Mouse (Mus musculus): ENCODE data around the gene Ehmt2. TPM values are rescaled to one million over a fixed set of nuclear protein-coding genes. Genes with fewer than 3 reads are reported as not detected.
A peak's percentile ranks its signal among the peaks of the same experiment; 100 is the strongest.
"Not testable (repeated sequence)": the region's sequence is repeated elsewhere in the genome, so short reads cannot be mapped to it uniquely, and the experiment has no call there.

Ehmt2 gene
- polyA plus RNA-seq, 1 experiment from 2014 or later: 70.1 TPM

DNA sequence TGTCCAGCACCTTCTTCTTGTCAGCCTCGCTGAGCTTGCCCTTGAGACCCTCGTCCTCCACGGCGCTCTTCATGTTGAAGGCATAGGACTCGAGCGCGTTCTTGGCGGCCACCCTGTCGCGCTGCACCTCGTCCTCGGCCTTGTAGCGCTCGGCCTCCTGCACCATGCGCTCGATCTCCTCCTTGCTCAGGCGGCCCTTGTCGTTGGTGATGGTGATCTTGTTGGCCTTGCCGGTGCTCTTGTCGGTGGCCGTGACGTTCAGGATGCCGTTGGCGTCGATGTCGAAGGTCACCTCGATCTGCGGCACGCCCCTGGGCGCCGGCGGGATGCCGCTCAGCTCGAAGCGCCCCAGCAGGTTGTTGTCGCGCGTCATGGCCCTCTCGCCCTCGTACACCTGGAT, 59.0 kb downstream of the Ehmt2 start:
- not testable (repeated sequence) for H3K9me3 ChIP-seq (ENCODE audit: control insufficient read depth, low read length); H3K4me3 ChIP-seq (ENCODE audit: low read depth, low read length); ATAC-seq (ENCODE audit: low FRiP score); H3K4me2 ChIP-seq (replicated peaks; ENCODE audit: low read depth, low read length); H3K4me1 ChIP-seq (replicated peaks; ENCODE audit: control insufficient read depth, insufficient read depth, low read length); H3K27ac ChIP-seq (ENCODE audit: low read depth, low read length); H3K36me3 ChIP-seq (ENCODE audit: control insufficient read depth, insufficient read depth, low read length); H3K9ac ChIP-seq (ENCODE audit: low read depth, low read length); DNase-seq (ENCODE audit: low spot score)
- 30% methylated on average over 25 of the region's 40 CpGs for WGBS
- peaks cover 11% of the 10 kb centered on the region for H3K27me3 ChIP-seq (ENCODE audit: control insufficient read depth, insufficient read depth, low read length)

DNA sequence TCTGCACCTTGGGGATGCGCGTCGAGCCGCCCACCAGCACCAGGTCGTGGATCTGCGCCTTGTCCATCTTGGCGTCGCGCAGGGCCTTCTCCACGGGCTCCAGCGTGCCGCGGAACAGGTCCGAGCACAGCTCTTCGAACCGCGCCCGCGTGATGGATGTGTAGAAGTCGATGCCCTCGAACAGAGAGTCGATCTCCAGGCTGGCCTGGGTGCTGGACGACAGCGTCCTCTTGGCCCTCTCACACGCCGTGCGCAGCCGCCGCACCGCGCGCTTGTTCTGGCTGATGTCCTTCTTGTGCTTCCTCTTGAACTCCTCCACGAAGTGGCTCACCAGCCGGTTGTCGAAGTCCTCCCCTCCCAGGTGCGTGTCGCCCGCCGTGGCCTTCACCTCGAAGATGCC, 59.7 kb downstream of the Ehmt2 start:
- not testable (repeated sequence) for H3K27ac ChIP-seq (ENCODE audit: low read depth, low read length); ATAC-seq (ENCODE audit: low FRiP score); DNase-seq (ENCODE audit: low spot score); H3K9me3 ChIP-seq (ENCODE audit: control insufficient read depth, low read length); H3K4me3 ChIP-seq (ENCODE audit: low read depth, low read length); H3K4me2 ChIP-seq (replicated peaks; ENCODE audit: low read depth, low read length); H3K36me3 ChIP-seq (ENCODE audit: control insufficient read depth, insufficient read depth, low read length); H3K4me1 ChIP-seq (replicated peaks; ENCODE audit: control insufficient read depth, insufficient read depth, low read length); H3K9ac ChIP-seq (ENCODE audit: low read depth, low read length)
- H3K27me3 ChIP-seq (ENCODE audit: control insufficient read depth, insufficient read depth, low read length): peaks cover 11% of the 10 kb centered on the region
- WGBS: 37% methylated on average over 22 of the region's 40 CpGs

DNA sequence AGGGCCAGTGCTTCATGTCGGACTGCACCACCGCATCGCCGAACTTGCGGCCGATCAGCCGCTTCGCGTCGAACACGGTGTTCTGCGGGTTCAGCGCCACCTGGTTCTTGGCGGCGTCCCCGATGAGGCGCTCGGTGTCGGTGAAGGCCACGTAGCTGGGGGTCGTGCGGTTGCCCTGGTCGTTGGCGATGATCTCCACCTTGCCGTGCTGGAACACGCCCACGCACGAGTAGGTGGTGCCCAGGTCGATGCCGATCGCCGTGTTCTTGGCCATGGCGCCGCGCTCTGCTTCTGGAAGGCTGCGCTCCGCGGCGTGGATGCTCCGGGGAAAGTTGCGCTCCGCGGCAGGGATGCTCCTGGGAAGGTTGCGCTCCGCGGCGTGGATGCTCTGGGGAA, 60.5 kb downstream of the Ehmt2 start:
- ATAC-seq (ENCODE audit: low FRiP score): peak; percentile 54
- peak overlapping the region; percentile 44 for H3K4me3 ChIP-seq (ENCODE audit: low read depth, low read length)
- peak overlapping the region; percentile 84 for H3K4me2 ChIP-seq (replicated peaks; ENCODE audit: low read depth, low read length)
- H3K9me3 ChIP-seq (ENCODE audit: control insufficient read depth, low read length); H3K9ac ChIP-seq (ENCODE audit: low read depth, low read length); H3K36me3 ChIP-seq (ENCODE audit: control insufficient read depth, insufficient read depth, low read length); DNase-seq (ENCODE audit: low spot score); H3K4me1 ChIP-seq (replicated peaks; ENCODE audit: control insufficient read depth, insufficient read depth, low read length); H3K27ac ChIP-seq (ENCODE audit: low read depth, low read length): not testable (repeated sequence)
- 0% methylated on average over 4 of the region's 47 CpGs for WGBS
- H3K27me3 ChIP-seq (ENCODE audit: control insufficient read depth, insufficient read depth, low read length): peaks cover 11% of the 10 kb centered on the region

DNA sequence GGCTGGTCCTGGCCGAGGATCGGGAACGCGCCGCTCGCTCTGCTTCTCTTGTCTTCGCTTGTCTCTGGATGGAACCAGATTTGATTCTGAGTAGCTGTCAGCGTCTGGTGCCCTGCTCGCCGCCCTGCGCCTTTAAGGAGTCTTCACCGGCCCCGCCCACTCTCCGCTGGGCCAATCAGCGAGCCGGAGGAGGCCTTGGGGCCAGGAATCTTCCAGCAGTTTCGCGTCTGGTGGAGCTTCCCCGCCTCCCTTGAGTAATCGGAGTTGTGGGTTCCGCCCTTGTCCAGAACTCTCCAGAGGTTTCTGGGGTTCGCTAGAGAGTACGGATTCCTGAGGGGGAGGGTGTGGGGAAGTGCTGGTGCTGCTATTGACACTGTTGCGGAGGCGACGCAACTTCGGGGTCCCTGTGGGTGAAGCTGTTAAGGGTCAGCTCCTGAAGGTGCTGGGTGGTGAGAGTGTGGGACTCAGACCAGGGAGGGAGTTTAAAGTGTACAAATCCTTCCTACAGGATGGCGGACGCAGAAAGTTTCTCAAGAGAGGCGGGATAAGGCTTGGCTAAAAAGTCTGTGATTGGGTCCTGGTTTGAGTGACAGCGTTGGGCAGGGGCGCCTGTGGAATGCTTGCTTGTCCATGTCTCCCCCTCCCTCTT, 61.0 kb downstream of the Ehmt2 start, which contains the start of gene Hspa1b:
Hspa1b (minus strand) TSS at position 109 of the 649 bp plus-strand sequence.
- Histone ChIP-seq H3K27ac (ENCODE audit: low read depth, low read length) (peak within 1 kb of the TSS; percentile 51), H3K27me3 (ENCODE audit: control insufficient read depth, insufficient read depth, low read length) (peaks cover 11% of the 10 kb centered on the region), H3K4me2 (replicated peaks; ENCODE audit: low read depth, low read length) (peak within 1 kb of the TSS; percentile 84), H3K4me3 (ENCODE audit: low read depth, low read length) (peak within 1 kb of the TSS; percentile 44), H3K9ac (ENCODE audit: low read depth, low read length) (peak within 1 kb of the TSS; percentile 57)
- peak; percentile 93 for ATAC-seq (ENCODE audit: low FRiP score)
- DNase-seq (ENCODE audit: low spot score): peak; percentile 76
- H3K36me3 ChIP-seq (ENCODE audit: control insufficient read depth, insufficient read depth, low read length); H3K4me1 ChIP-seq (replicated peaks; ENCODE audit: control insufficient read depth, insufficient read depth, low read length); H3K9me3 ChIP-seq (ENCODE audit: control insufficient read depth, low read length): not testable (repeated sequence)
- under 1% methylated on average over 29 of the region's 32 CpGs for WGBS

DNA sequence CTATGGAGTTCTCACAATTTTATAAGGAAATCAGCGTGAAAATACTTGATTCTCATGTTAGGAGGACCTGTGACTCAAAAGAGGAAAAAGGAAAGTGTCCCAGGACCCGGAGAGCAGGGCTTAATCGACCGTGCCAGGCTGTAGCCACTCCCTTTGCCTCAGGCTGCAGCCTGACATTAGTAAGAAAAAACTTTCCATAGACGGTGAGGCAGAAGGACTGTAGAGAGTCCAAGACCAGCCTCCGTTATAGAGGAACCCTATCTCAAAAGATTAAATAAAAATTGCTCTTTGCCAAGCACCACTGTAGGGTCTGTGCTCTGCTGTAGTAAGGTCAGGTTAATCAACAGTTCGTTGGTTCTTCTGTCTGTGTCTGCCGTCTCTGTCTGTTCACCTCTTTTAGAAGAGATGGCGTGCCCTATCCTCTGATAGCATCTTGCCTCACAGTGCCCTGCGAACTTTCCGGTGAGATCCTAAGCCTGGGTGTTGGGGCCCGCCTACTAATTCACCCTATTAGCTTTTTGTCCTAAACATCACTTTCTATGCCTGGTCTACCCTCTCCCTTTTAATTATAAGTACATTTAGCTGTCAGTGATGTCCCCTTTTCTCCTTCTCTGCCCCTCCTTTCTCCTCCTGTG, 61.7 kb downstream of the Ehmt2 start:
- Histone ChIP-seq H3K4me1 (replicated peaks; ENCODE audit: control insufficient read depth, insufficient read depth, low read length) (0 out of 2 replicates have a peak, but pooled peaks cover 2% of the 10 kb centered on the region), H3K4me3 (ENCODE audit: low read depth, low read length) (peak overlapping the region; percentile 44), H3K9me3 (ENCODE audit: control insufficient read depth, low read length) (no peaks in the 10 kb centered on the region), H3K9ac (ENCODE audit: low read depth, low read length) (peak overlapping the region; percentile 11; the same call in 1 of the 2 replicates), H3K27me3 (ENCODE audit: control insufficient read depth, insufficient read depth, low read length) (peaks cover 11% of the 10 kb centered on the region), H3K36me3 (ENCODE audit: control insufficient read depth, insufficient read depth, low read length) (no peaks in the 10 kb centered on the region), H3K4me2 (replicated peaks; ENCODE audit: low read depth, low read length) (peak overlapping the region; percentile 84), H3K27ac (ENCODE audit: low read depth, low read length) (no peak overlapping the region)
- ATAC-seq (ENCODE audit: low FRiP score): no peak
- WGBS: 15% methylated on average over 12 of the region's 12 CpGs
- peak; percentile 25 for DNase-seq (ENCODE audit: low spot score)

DNA sequence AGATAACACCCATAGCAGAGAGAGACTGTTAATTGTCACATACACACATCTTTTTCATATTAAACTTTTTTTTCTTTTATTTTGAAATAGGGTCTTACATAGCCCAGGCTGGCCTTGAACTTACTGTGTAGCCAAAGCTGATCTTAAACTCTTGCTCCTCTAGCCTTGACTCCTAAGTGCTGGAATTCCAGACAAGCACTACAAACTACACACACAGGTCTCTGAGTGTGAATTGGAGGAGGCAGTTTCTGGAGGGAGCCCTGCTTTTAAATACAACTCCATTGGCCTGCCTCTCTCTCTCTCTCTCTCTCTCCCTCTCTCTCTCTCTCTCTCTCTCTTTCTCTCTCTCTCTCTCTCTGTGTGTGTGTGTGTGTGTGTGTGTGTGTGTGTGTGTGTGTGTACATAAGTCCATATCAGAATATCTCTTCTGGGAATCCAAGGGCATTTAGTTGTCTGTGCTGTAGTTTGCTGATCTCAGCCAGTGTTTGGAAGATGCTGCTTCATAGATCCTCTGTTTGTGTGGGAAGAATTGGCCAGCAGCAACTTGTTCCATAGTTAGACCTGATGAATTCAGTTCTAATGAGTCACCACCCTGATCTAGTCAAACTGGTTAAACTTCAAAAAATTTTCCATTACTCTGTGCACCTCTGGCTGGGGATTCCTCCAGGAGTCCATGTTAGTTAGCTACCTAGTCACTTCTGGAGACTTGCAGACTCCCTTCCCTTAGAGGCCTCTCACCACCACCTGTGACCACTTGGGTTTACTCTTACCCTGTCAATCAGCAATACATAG, 62.6 kb downstream of the Ehmt2 start:
- H3K9ac ChIP-seq (ENCODE audit: low read depth, low read length): no peak overlapping the region
- ATAC-seq (ENCODE audit: low FRiP score) (no peak), DNase-seq (ENCODE audit: low spot score) (no peak)
- no peak overlapping the region for H3K4me3 ChIP-seq (ENCODE audit: low read depth, low read length)
- no peaks in the 10 kb centered on the region for H3K9me3 ChIP-seq (ENCODE audit: control insufficient read depth, low read length)
- H3K36me3 ChIP-seq (ENCODE audit: control insufficient read depth, insufficient read depth, low read length): no peaks in the 10 kb centered on the region
- H3K27ac ChIP-seq (ENCODE audit: low read depth, low read length): no peak overlapping the region
- no peak overlapping the region for H3K4me2 ChIP-seq (replicated peaks; ENCODE audit: low read depth, low read length)
- H3K27me3 ChIP-seq (ENCODE audit: control insufficient read depth, insufficient read depth, low read length): peaks cover 5% of the 10 kb centered on the region
- 0 out of 2 replicates have a peak, but pooled peaks cover 2% of the 10 kb centered on the region for H3K4me1 ChIP-seq (replicated peaks; ENCODE audit: control insufficient read depth, insufficient read depth, low read length)

DNA sequence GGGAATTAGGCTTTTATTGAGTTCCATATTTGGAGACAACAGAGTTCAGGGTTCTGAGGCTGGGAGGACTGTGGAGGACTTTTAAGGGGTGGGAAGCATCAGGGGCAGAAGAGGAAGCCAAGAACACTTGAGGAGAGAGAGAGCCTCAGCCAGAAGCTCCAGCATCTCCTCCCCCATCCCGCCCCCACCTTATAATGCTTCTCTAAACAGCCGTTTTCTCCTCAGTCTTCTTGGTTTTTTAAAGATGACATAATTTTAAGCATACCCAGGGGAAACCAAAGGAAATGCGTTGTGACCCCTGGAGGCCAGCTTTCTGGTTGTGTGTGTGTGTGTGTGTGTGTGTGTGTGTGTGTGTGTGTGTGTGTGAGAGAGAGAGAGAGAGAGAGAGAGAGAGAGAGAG, 63.9 kb downstream of the Ehmt2 start:
- Histone ChIP-seq H3K27ac (ENCODE audit: low read depth, low read length) (no peak overlapping the region), H3K4me3 (ENCODE audit: low read depth, low read length) (no peak overlapping the region), H3K4me1 (replicated peaks; ENCODE audit: control insufficient read depth, insufficient read depth, low read length) (0 out of 2 replicates have a peak, but pooled peaks cover 2% of the 10 kb centered on the region), H3K36me3 (ENCODE audit: control insufficient read depth, insufficient read depth, low read length) (no peaks in the 10 kb centered on the region), H3K9me3 (ENCODE audit: control insufficient read depth, low read length) (no peaks in the 10 kb centered on the region), H3K4me2 (replicated peaks; ENCODE audit: low read depth, low read length) (no peak overlapping the region), H3K27me3 (ENCODE audit: control insufficient read depth, insufficient read depth, low read length) (no peaks in the 10 kb centered on the region), H3K9ac (ENCODE audit: low read depth, low read length) (no peak overlapping the region)
- ATAC-seq (ENCODE audit: low FRiP score): no peak
- no peak for DNase-seq (ENCODE audit: low spot score)
- whole genome bisulfite sequencing: 27% methylated on average over 3 of the region's 3 CpGs

DNA sequence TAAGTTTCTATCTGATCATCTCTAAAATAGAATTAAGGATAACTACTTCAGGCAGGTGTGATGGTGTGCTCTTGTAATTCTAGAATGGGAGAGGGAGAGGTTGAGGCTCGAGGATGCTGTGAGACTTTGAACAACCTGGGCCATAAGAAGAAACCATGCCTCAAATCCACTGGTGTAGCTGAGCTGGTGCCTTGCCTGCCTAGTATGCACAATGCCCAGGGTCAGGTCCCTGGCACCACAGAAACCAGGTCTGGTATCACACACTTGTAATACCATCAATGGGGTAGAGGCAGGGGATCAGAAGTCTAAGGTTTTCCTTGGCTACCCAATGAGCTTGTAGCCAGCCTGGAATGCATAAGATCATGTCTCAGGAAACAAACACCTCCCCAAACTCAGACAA, 64.6 kb downstream of the Ehmt2 start:
- no peak overlapping the region for H3K4me3 ChIP-seq (ENCODE audit: low read depth, low read length)
- no peak overlapping the region for H3K9ac ChIP-seq (ENCODE audit: low read depth, low read length)
- H3K9me3 ChIP-seq (ENCODE audit: control insufficient read depth, low read length): no peaks in the 10 kb centered on the region
- ATAC-seq (ENCODE audit: low FRiP score) (no peak), DNase-seq (ENCODE audit: low spot score) (no peak)
- H3K4me2 ChIP-seq (replicated peaks; ENCODE audit: low read depth, low read length): no peak overlapping the region
- 57% methylated on average over 1 of the region's 1 CpGs for WGBS
- peaks cover under 1% of the 10 kb centered on the region; the same call in 1 of the 2 replicates for H3K27me3 ChIP-seq (ENCODE audit: control insufficient read depth, insufficient read depth, low read length)
- 0 out of 2 replicates have a peak, but pooled peaks cover 2% of the 10 kb centered on the region for H3K4me1 ChIP-seq (replicated peaks; ENCODE audit: control insufficient read depth, insufficient read depth, low read length)
- H3K36me3 ChIP-seq (ENCODE audit: control insufficient read depth, insufficient read depth, low read length): no peaks in the 10 kb centered on the region
- no peak overlapping the region for H3K27ac ChIP-seq (ENCODE audit: low read depth, low read length)

Data from hindbrain, embryonic 11.5 days (tissue).